Mouse (Mus musculus): ENCODE results near the gene Zbtb38. TPM values are rescaled to one million over a fixed set of nuclear protein-coding genes. Genes with fewer than 3 reads are reported as not detected.

The Zbtb38 gene
- total and polyA plus RNA-seq, 2 experiments = 2.9 to 12.4 TPM

DNA sequence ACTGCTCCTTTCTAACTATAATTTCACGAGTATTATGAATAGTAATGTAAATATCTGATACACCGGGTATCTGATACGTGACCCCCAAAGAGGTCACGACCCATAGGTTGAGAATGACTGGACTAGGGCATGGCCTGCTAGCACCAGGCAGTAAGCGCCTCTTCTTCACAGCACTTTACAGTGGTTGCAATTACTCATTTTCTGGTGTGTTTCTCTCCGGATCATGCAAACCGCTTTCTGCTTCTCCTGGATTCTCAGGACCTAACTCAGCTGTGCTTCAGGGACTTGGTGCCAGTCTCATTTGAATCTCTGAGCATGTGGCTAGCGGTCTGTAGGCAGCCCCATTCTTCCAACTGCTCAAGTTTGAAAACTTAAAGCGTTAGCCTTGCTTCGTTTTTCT lies 76.0 kb downstream of the Zbtb38 start:
- Histone ChIP-seq H3K27ac (replicated peaks; ENCODE audit: insufficient read depth, low read depth, low read length) (no peak overlapping the region), H3K36me3 (ENCODE audit: control insufficient read depth, insufficient read depth, low read length) (no peaks in the 10 kb centered on the region), H3K27me3 (ENCODE audit: control insufficient read depth, insufficient read depth, low read length) (no peaks in the 10 kb centered on the region), H3K79me2 (ENCODE audit: control insufficient read depth, insufficient read depth, low read length) (no peaks in the 10 kb centered on the region), H3K4me3 (ENCODE audit: insufficient read depth, low read depth, low read length) (no peak overlapping the region), H3K9ac (ENCODE audit: low read depth, low read length) (no peak overlapping the region), H3K4me1 (ENCODE audit: control insufficient read depth, insufficient read depth, low read length) (no peaks in the 10 kb centered on the region)
- 89% methylated on average over 10 of the region's 10 CpGs for WGBS
- no peak for TF ChIP-seq POLR2A (IDR thresholded peaks at IDR 0.05; ENCODE audit: extremely low read depth, insufficient read depth, low read length)
- TF ChIP-seq CTCF (IDR thresholded peaks at IDR 0.05; ENCODE audit: low read depth, low read length) = no peak
- no peak for DNase-seq (ENCODE audit: extremely low read depth, low read depth, low spot score)

DNA sequence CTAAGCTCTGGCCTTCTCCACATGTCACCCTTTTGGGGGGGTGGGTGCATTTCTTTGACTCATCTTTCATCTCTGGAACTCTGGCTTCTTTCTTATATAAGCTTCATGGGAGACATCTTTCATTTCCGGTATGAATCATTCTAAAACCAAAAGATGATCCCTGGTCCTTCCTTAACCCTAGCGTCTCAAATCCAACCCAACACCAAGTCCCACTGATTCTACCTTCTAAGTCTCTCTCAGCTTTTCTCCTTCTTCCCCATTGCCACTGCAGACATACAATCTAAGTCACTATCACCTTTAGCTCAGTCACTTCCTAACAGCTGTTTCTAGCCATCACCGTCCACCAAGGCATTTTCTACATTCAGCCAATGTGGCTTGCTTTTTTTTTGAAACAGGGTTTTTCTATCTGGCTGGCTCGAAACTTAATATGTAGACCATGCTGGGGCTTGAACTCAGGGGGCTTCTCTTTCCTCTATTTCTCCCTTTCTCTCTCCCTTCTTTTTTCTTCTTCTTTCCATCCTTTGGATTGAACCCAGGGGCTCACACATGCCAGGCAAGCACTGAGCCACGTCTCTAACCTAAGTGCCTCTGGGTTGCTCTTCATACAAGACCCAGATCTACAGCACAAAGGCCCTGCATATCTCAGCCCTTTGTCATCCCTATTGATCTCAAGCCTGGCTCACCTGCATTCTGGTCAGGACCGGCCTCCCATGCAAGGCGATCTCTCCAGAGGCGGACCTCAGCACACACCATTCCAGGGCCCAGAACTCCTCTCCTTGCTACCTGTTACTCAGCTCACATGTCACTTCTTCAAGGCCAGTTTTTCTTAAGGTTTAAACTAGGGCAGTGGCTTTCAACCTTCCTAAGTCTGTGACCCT lies 76.6 kb downstream of the Zbtb38 start:
- no peak overlapping the region for H3K27ac ChIP-seq (replicated peaks; ENCODE audit: insufficient read depth, low read depth, low read length)
- H3K4me3 ChIP-seq (ENCODE audit: insufficient read depth, low read depth, low read length) = no peak overlapping the region
- H3K36me3 ChIP-seq (ENCODE audit: control insufficient read depth, insufficient read depth, low read length) = no peaks in the 10 kb centered on the region
- no peak for TF ChIP-seq POLR2A (IDR thresholded peaks at IDR 0.05; ENCODE audit: extremely low read depth, insufficient read depth, low read length)
- TF ChIP-seq CTCF (IDR thresholded peaks at IDR 0.05; ENCODE audit: low read depth, low read length) = no peak
- WGBS = 84% methylated on average over 8 of the region's 8 CpGs
- no peaks in the 10 kb centered on the region for H3K79me2 ChIP-seq (ENCODE audit: control insufficient read depth, insufficient read depth, low read length)
- DNase-seq (ENCODE audit: extremely low read depth, low read depth, low spot score) = no peak
- H3K4me1 ChIP-seq (ENCODE audit: control insufficient read depth, insufficient read depth, low read length) = no peaks in the 10 kb centered on the region
- no peaks in the 10 kb centered on the region for H3K27me3 ChIP-seq (ENCODE audit: control insufficient read depth, insufficient read depth, low read length)
- no peak overlapping the region for H3K9ac ChIP-seq (ENCODE audit: low read depth, low read length)

DNA sequence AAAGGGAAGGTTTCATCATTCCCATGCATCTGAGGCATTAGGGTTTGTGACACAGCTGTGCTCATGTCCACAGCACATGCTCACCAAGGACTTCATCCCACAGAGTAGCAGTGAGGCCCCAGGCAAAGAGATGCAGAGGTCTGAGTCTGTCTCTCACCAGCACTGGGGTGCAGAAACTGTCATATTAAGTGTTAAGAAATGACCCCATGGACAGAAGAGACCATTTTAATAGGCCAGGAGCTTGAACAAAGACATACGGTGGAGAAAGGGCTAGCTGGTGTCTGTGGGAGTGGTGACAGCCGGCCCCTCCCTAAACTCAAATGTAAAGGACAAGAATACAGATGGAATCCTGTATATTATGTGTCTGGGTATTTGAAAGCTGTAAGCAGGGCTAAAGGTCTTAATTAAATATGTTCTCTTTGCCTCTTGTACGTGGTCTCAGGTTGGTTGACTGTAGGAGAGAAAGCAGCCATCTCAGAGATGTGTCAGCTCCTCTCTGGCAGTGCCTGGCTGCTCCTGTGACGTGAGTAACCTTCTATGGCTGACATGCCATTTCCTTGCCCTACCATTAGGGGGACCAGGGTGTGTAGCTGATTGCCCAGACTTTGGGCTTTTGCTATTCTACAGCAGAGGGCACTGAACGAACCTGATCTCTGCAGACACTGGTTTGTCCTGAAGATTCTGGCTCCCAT lies 77.4 kb downstream of the Zbtb38 start:
- DNase-seq (ENCODE audit: extremely low read depth, low read depth, low spot score) = peak; percentile 50
- Histone ChIP-seq H3K9ac (ENCODE audit: low read depth, low read length) (no peak overlapping the region), H3K27ac (replicated peaks; ENCODE audit: insufficient read depth, low read depth, low read length) (no peak overlapping the region), H3K36me3 (ENCODE audit: control insufficient read depth, insufficient read depth, low read length) (no peaks in the 10 kb centered on the region), H3K79me2 (ENCODE audit: control insufficient read depth, insufficient read depth, low read length) (no peaks in the 10 kb centered on the region), H3K4me1 (ENCODE audit: control insufficient read depth, insufficient read depth, low read length) (no peaks in the 10 kb centered on the region), H3K4me3 (ENCODE audit: insufficient read depth, low read depth, low read length) (no peak overlapping the region), H3K27me3 (ENCODE audit: control insufficient read depth, insufficient read depth, low read length) (no peaks in the 10 kb centered on the region)
- 33% methylated on average over 5 of the region's 5 CpGs for WGBS
- no peak for TF ChIP-seq POLR2A (IDR thresholded peaks at IDR 0.05; ENCODE audit: extremely low read depth, insufficient read depth, low read length)
- TF ChIP-seq CTCF (IDR thresholded peaks at IDR 0.05; ENCODE audit: low read depth, low read length) = peak; percentile 77

DNA sequence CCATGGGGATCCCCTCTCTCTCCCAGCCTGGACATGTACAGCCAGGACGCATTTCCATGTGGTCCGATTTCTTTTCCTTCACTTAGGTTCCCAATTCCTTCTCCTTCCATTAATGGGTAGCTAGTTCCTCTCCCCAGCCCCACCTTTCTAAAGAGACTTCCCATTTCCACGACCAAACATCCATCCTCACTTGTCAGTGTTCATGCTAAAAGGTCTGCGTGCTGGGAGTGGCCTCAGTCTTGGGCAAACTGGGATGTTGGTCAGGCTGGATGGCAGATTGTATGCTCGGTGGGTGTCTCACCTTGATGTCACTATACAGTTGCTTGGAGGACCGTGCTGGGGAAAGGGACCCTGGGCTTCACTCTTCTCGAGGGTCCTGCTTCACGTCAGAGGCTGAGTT lies 78.3 kb downstream of the Zbtb38 start:
- no peak for DNase-seq (ENCODE audit: extremely low read depth, low read depth, low spot score)
- Histone ChIP-seq H3K4me3 (ENCODE audit: insufficient read depth, low read depth, low read length) (no peak overlapping the region), H3K9ac (ENCODE audit: low read depth, low read length) (no peak overlapping the region), H3K27ac (replicated peaks; ENCODE audit: insufficient read depth, low read depth, low read length) (no peak overlapping the region), H3K36me3 (ENCODE audit: control insufficient read depth, insufficient read depth, low read length) (no peaks in the 10 kb centered on the region), H3K27me3 (ENCODE audit: control insufficient read depth, insufficient read depth, low read length) (no peaks in the 10 kb centered on the region), H3K79me2 (ENCODE audit: control insufficient read depth, insufficient read depth, low read length) (no peaks in the 10 kb centered on the region), H3K4me1 (ENCODE audit: control insufficient read depth, insufficient read depth, low read length) (no peaks in the 10 kb centered on the region)
- WGBS = 90% methylated on average over 8 of the region's 8 CpGs
- TF ChIP-seq POLR2A (IDR thresholded peaks at IDR 0.05; ENCODE audit: extremely low read depth, insufficient read depth, low read length) (no peak), CTCF (IDR thresholded peaks at IDR 0.05; ENCODE audit: low read depth, low read length) (no peak)

DNA sequence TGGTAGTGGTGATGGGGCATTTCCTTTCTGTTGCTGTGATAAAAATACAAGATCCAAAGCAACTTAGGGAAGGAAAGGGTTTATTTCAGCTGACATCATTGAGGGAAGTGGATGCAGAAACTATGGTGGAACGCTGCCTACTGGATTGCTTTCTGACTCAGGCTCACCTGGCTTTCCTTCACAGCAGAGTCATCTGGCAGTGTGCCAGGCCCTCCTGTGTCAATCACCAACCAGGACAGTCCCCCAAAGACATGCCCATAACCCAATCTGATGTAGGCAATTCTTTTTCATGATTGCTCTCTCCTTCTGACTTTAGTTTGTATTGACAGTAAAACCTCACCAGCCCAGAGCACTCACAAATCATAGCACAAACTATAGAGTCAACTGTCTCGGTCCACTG lies 80.2 kb downstream of the Zbtb38 start:
- no peak for TF ChIP-seq CTCF (IDR thresholded peaks at IDR 0.05; ENCODE audit: low read depth, low read length)
- TF ChIP-seq POLR2A (IDR thresholded peaks at IDR 0.05; ENCODE audit: extremely low read depth, insufficient read depth, low read length) = no peak
- Histone ChIP-seq H3K4me3 (ENCODE audit: insufficient read depth, low read depth, low read length) (no peak overlapping the region), H3K4me1 (ENCODE audit: control insufficient read depth, insufficient read depth, low read length) (no peaks in the 10 kb centered on the region), H3K27me3 (ENCODE audit: control insufficient read depth, insufficient read depth, low read length) (no peaks in the 10 kb centered on the region), H3K9ac (ENCODE audit: low read depth, low read length) (no peak overlapping the region), H3K27ac (replicated peaks; ENCODE audit: insufficient read depth, low read depth, low read length) (no peak overlapping the region), H3K79me2 (ENCODE audit: control insufficient read depth, insufficient read depth, low read length) (no peaks in the 10 kb centered on the region), H3K36me3 (ENCODE audit: control insufficient read depth, insufficient read depth, low read length) (no peaks in the 10 kb centered on the region)
- no peak for DNase-seq (ENCODE audit: extremely low read depth, low read depth, low spot score)
- 91% methylated on average over 2 of the region's 2 CpGs for WGBS

DNA sequence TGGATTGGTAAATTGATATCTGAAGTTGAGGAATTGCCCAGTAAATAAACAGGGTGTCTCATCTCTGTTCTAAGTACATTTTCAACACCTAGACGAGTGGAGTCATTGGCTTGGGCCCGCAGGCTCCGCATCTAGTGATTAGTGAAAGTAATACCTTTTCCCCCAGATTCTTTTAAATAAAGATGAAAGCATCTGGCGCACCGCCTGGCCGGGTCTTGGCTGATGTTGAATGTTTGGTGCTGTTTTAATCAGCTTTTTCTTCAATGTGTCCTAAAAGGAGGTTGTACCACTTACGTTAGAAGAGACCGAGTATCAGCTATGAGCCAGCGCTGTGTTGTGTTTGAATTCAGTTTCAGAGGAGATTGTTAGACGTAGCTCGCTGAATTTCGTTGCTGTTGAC lies 81.4 kb downstream of the Zbtb38 start:
- TF ChIP-seq CTCF (IDR thresholded peaks at IDR 0.05; ENCODE audit: low read depth, low read length) (no peak), POLR2A (IDR thresholded peaks at IDR 0.05; ENCODE audit: extremely low read depth, insufficient read depth, low read length) (no peak)
- H3K4me1 ChIP-seq (ENCODE audit: control insufficient read depth, insufficient read depth, low read length) = no peaks in the 10 kb centered on the region
- H3K79me2 ChIP-seq (ENCODE audit: control insufficient read depth, insufficient read depth, low read length) = no peaks in the 10 kb centered on the region
- no peaks in the 10 kb centered on the region for H3K27me3 ChIP-seq (ENCODE audit: control insufficient read depth, insufficient read depth, low read length)
- H3K4me3 ChIP-seq (ENCODE audit: insufficient read depth, low read depth, low read length) = no peak overlapping the region
- H3K36me3 ChIP-seq (ENCODE audit: control insufficient read depth, insufficient read depth, low read length) = no peaks in the 10 kb centered on the region
- WGBS = 96% methylated on average over 12 of the region's 12 CpGs
- H3K9ac ChIP-seq (ENCODE audit: low read depth, low read length) = no peak overlapping the region
- H3K27ac ChIP-seq (replicated peaks; ENCODE audit: insufficient read depth, low read depth, low read length) = no peak overlapping the region
- DNase-seq (ENCODE audit: extremely low read depth, low read depth, low spot score) = no peak

All from liver, adult 2 months (tissue).